Mouse (Mus musculus) layer of hippocampus, adult 8-10 months (tissue): ENCODE results near the gene Apc2. TPM values are rescaled to one million over a fixed set of nuclear protein-coding genes. Genes with fewer than 3 reads are reported as not detected.
"Not testable (repeated sequence)": the region's sequence is repeated elsewhere in the genome, so short reads cannot be mapped to it uniquely, and the experiment has no call there.

Source experiments
- DNase-seq, 2 experiments: peaks; one replicate each; pipeline ENCODE4 v3.0.0; 2022; ENCODE audit warnings: low spot score in 2 of 2
- total RNA-seq, 4 experiments: library from RNA; stranded (reverse); gene quantifications; 2 replicates each; pipeline ENCODE4 v1.2.4; 2022

The Apc2 gene
- total RNA-seq, result 100 to 1,000 TPM in 3 of 4 experiments, 10 to 100 TPM in 1; 90.4 to 113 (median 110) TPM

GRCm38 (mm10) chr10:80295618-80296425 is at the start of gene Apc2:
Gene Apc2 (plus strand): TSS chr10:80295977.
- peak; percentile 75 to 80 for DNase-seq

- DNase-seq, result no peak
Measured at GRCm38 (mm10) chr10:80247849-80248248, 47.9 kb upstream of the Apc2 start.

DNA sequence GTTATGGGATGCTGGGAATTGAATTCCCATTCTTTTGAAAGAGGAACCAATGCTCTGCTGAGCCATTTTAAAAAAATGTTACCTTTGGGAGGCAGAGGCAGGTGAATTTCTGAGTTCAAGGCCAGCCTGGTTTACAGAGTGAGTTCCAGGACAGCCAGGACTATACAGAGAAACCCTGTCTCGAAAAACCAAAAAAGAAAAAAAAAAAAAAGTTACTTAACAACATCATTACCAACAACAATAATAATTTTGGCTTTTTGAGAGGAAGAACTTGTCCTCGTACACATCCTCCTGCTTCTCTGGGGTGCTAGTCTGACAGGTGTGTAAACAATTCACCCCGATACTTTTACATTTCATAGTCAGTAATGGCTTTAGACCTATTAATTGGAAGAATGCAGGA is 47.3 kb upstream of the Apc2 start:
- not testable (repeated sequence) for DNase-seq

DNA sequence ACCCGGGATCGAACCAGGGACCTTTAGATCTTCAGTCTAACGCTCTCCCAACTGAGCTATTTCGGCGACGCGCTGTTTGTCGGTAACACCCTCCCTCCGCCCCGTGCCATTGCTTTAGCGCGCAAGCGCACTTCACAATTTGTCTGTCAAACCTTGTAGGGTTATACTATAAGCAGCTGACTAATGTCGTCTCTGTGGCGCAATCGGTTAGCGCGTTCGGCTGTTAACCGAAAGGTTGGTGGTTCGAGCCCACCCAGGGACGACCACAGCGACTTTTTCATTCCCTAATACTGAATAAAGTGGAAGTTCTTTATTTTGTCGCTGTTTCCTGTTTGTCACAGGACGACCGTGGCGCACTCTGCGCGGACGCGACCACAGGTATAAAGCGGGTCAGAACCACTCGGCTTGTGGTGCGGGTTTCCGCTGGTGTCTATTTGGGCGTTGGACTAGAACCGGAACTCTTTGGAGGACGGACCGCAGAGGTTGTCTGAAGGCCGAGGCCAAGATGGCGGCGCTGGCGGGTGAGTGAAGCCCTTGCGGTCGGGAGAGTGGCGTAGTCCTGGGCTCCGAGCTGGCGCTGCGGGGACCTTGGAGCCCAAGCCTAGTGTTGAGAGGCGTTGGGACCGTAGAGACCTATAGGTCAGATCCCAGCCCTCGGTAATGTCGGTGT is 46.7 kb upstream of the Apc2 start, which contains the start of gene Ndufs7:
TSS of gene Ndufs7 (plus strand) at position 151 of the 670 bp plus-strand sequence.
- DNase-seq, result peak; percentile 95 to 98

GRCm38 (mm10) chr10:80250059-80250458 is 45.7 kb upstream of the Apc2 start:
- DNase-seq, result no peak

DNA sequence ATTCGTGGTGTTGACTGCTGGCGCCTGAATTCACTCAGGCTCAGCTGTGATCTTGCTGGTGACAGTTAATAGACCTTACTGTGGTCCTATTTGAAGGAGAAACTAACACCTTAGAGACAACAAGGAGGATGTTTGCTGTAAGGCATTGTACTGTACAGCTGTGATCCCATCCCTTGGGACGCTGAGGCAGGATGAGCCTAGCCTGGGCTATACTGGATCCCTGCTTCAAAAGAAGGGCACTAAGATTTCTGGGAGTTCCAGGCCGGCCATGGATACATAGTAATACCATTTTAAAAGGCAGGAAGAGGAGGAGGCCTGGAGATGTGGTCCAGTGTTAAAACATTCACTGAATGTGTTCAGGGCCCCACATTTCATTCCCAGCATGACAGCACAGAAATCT is 45.2 kb upstream of the Apc2 start:
- no peak for DNase-seq

- DNase-seq, result no peak
Measured at GRCm38 (mm10) chr10:80252011-80252410, 43.8 kb upstream of the Apc2 start.

GRCm38 (mm10) chr10:80252493-80253274 is 43.1 kb upstream of the Apc2 start:
- DNase-seq, result no peak

DNA sequence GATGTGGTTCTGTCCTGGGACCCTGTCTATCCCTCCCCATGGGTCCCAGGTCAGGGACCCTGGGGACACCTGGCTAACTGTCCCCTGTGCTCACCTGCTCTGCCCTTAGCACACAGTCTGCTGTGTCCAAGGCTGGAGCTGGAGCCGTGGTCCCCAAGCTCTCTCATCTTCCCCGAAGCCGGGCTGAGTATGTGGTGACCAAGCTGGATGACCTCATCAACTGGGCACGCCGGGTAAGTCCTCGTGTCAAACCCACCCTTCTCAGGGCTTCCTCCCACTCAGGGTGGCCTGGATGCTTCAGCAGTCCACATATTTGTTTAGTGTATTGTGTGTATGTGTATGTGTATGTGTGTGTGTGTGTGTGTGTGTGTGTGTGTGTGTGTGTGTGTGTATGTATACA is 42.2 kb upstream of the Apc2 start:
- DNase-seq, result no peak

DNA sequence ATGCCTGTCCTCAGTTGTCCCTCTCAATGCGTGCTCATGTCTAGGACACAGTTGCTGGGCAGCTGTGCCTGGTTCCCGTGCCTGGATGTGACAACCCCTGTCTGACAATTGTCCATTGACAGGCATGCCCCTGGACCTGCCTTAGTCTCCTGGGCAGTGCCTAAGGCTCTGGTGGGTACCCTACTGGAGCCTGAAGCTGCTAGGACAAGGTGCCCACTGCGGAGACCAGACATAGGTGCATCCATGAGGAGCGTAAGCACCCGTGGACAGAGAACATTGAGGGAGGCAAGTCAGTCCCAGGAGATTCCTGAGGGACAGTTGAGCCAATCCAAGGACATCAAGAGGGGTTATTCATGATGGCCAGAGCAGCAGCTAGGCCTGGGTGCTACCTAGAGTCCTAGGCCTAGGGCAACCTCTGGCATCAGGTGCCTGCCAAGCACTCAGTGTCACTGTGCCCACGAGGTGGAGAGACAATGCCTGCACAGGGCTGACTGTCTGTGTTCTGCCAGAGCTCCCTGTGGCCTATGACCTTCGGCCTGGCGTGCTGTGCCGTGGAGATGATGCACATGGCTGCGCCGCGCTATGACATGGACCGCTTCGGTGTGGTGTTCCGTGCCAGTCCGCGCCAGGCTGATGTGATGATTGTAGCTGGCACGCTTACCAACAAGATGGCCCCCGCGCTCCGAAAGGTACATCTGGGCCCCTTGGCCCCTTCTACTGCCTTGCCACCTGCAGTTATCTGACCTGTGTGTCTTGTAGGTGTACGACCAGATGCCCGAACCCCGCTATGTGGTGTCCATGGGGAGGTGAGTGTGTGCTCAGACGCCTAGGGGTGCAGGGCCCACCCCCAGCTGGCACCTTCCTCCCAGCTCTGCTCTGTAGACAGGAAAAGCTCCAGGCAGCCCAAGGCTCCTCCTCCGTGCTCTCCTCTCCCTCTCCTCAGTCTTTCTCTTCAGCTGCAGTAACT is 41.2 kb upstream of the Apc2 start:
- DNase-seq, result no peak

DNA sequence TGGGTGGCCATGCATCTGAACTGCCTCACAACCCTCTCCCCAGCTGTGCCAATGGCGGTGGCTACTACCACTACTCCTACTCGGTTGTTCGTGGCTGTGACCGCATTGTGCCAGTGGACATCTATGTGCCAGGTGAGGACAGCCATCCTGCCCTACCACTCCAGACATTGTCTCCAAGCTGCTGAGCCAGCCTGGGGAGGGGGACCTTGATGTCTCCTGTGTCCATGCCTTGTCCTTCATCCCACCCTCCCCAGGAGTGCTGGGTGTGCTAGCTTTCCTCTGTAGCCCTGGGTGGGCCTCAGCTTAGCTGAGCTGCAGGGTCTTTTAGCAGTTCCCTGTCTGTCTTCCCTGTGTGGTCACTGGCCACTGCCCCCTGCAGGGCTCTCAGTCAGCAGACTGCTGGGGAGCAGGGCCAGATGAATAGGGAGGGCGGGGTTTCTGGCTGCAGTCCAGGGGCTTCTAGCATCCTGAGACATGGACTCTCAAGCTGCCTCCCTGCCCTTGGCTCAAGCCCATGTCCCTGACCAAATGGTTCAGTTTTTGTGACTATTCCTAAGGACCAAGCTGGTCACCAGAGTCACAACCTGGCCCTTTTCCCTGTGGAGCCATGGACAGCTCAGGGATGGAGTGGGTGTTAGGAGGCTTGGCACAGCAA is 39.8 kb upstream of the Apc2 start:
- no peak for DNase-seq

DNA sequence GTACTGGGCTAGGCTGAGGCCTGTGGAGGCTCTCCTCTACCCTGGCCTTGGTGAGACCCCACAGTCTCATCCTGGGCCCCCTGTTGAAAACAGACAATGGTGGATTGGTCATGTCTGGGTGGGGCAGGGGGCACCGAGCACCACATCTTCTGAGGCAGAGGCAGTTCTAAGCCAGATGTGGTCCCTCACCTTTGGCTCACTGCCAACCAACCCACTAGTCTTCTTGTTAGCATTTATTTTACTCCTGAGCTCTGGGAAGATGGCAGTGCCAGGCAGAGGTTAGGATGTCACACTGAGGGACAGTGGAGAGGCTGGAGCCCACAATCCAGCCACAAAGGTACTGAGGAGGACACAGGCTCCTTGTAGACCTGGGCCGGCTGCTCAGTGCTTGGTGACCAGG is 37.8 kb upstream of the Apc2 start:
- DNase-seq, result no peak

GRCm38 (mm10) chr10:80258752-80259462 is 36.9 kb upstream of the Apc2 start:
- no peak for DNase-seq

- no peak for DNase-seq
Measured at GRCm38 (mm10) chr10:80259463-80259805, 36.3 kb upstream of the Apc2 start.

DNA sequence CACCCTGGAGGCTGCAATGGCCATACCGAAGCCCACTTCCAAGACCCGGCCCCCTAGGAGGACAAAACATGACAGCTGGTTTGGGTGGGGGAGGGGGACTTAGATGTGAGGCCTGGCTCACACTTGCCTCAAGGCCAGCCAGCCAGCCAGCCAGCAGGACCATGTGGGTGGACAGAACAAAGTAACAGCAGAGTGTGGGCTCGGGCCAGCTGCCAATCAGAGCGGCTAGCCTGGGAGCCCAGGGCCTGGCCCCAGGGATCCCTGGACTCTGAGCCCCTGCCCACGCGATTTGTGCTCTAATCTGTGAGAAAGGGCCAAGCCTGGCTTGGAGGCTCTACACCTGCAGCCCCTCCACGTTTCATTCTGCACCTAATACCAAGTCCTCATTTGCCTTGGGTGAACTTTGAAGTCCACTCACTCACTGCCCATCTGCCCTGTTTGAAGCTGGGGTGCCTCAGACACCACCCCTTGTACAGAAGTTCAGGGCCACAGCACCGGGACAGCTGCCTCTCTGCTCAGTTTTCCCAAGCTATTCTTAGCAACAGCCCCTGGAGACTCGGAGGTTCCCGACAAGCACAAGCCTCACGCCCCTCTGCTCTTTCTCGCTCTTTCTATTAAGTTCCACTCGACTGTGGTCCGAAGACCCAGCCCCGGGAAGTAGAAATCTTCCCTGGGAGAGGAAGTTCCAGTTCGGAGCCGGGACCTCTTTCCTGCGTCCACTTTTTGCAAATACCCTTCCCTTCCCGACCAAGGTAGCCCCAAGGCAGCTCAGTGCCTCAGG is 35.7 kb upstream of the Apc2 start:
- peak; percentile 78 to 82 for DNase-seq

DNA sequence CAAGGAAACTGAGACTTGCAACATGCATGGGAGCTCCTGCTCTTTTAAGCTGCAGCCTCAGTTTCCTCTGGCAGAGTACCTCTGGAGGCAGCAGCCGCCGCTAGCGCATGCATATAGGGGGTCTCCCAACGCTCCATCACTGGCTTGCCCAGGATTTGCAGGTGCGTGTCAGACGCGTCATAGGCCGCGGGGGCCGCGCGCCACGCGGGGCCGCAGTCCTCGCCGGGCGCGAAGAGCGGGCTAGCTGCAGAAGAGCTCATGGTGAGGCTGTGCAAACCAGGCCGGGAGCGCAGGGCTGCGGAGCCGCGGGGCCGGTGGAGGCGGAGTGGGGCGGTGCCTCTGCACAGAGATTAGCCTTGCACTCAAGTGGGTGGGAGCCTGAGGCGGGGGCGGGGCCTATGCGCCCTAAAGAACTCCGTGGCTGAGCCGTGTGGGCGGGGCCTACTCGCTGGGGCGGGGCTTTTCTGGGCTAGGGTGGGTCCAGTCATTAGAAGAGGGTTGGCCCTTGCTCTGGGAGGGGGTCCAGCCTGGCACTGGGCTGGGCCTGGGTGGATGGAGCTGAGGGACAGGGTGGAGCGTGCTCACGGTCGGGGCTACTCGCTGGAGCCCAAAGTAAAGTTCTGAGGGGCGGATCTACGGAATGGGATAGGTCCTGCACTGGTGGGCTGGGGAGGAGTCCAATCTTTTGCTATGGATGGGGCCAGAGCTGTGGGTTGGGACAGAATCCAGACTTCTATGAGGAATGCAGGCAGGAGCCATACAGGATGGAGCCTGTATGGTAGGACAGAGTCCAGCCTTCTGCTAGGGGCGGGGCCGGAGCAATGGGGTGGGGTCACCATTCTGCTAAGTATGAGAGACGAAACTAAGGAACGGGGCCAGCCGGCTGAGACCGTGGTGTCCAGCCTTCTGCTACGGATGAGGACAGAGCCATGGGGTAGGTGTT is 34.9 kb upstream of the Apc2 start, which contains the start of the genes Gamt and Dazap1:
TSS of gene Gamt (minus strand) at position 371 of the 943 bp plus-strand sequence.
TSS of gene Dazap1 (plus strand) at position 845 of the 943 bp plus-strand sequence.
- peak; percentile 90 to 91 for DNase-seq

GRCm38 (mm10) chr10:80261585-80261968 is 34.2 kb upstream of the Apc2 start:
- peak; percentile 89 to 92 for DNase-seq

GRCm38 (mm10) chr10:80262169-80262568 is 33.6 kb upstream of the Apc2 start:
- DNase-seq, result no peak
